Mouse (Mus musculus): ENCODE results near the gene Rps15a. TPM values are rescaled to one million over a fixed set of nuclear protein-coding genes. Genes with fewer than 3 reads are reported as not detected.
A peak's percentile ranks its signal among the peaks of the same experiment; 100 is the strongest.

Rps15a gene
- polyA plus RNA-seq, 1 experiment from 2014 or later, result 524 TPM

DNA sequence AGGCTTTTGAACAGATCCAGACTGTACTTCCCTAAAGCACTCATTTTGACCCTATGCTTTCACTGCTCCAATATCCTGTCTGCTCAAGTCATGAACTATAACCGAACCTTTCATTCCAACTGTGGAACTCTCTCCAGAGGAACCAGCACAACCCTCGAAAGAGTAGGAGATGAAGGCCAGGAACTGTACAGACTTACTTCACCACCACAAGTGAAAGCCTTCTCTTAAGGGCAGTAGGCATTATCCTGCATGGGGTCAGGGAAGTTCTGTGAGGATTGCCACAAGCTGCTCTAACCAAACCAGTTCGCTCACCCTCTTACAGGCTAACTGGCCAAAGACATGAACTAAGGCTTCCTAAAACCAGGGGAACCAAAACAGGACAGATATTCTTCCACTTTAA is 4.9 kb downstream of the Rps15a start:
- no peaks in the 10 kb centered on the region for H3K9me3 ChIP-seq
- H3K4me2 ChIP-seq (replicated peaks), result no peak overlapping the region
- no peak overlapping the region for H3K4me3 ChIP-seq
- no peaks in the 10 kb centered on the region for H3K27me3 ChIP-seq
- no peak for ATAC-seq (replicated peaks)
- peaks cover 76% of the 10 kb centered on the region for H3K36me3 ChIP-seq
- no peak overlapping the region for H3K27ac ChIP-seq (replicated peaks)
- H3K9ac ChIP-seq (replicated peaks), result 0 out of 2 replicates have a peak overlapping the region, but pooled peaks have one; percentile 6
- 86% methylated on average over 3 of the region's 3 CpGs for WGBS
- H3K4me1 ChIP-seq, result peaks cover 53% of the 10 kb centered on the region

DNA sequence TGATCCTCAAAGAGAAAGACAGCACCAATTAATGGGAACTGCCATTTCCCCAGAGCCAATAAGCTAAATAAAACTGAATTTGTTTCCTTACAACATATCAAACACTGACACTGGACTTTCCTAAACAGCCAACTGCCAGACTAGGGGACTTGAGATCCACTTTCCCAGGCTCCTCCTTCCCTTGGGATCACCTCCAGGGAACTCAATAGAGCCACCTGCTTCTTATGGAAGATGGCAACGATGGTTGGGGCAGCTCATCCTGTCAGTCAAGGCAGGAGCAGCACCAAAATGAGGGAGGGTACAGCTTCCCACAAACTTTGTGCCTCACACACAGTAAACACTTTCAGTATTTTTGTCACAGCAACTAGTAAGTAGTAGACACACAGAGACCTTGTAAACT is 8.3 kb downstream of the Rps15a start:
- Histone ChIP-seq H3K9me3 (no peaks in the 10 kb centered on the region), H3K4me2 (replicated peaks) (no peak overlapping the region), H3K4me3 (no peak overlapping the region), H3K27ac (replicated peaks) (no peak overlapping the region), H3K27me3 (no peaks in the 10 kb centered on the region), H3K36me3 (peaks cover 81% of the 10 kb centered on the region), H3K4me1 (peaks cover 27% of the 10 kb centered on the region), H3K9ac (replicated peaks) (no peak overlapping the region)
- ATAC-seq (replicated peaks), result no peak
- WGBS, result 62% methylated on average over 1 of the region's 1 CpGs

DNA sequence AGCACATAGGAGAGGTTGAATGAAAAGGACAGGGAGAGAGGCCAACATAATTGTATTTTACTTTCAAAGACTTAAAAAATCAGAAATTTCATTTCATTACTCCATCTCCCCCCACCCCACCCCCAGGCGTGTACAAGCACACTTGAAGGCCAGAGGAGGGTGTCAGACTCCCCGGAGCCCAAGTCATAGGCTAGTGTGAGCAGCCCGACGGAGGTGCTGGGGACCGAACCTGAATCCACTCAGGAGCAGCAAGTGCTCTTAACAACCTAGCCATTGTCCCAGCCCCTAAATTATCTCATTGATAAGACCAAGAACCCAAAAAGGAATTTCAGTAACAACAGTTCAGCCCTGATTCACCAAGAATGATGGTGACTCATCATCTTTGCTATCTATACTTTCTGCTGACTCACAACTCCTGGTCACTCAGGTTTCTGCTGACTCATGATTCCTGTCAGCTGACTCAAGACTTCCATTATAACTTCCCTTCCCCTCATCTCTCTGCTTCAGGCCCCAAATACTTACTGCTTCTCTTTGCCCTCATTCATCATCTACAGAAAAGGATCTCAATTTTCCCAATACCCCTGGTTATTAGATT is 11.4 kb downstream of the Rps15a start:
- H3K36me3 ChIP-seq, result peaks cover 54% of the 10 kb centered on the region
- no peaks in the 10 kb centered on the region for H3K27me3 ChIP-seq
- no peak overlapping the region for H3K4me3 ChIP-seq
- H3K9ac ChIP-seq (replicated peaks), result no peak overlapping the region
- H3K9me3 ChIP-seq, result no peaks in the 10 kb centered on the region
- no peaks in the 10 kb centered on the region; the same call in 1 of the 2 replicates for H3K4me1 ChIP-seq
- H3K27ac ChIP-seq (replicated peaks), result no peak overlapping the region
- no peak for ATAC-seq (replicated peaks)
- no peak overlapping the region for H3K4me2 ChIP-seq (replicated peaks)
- WGBS, result 82% methylated on average over 5 of the region's 5 CpGs

DNA sequence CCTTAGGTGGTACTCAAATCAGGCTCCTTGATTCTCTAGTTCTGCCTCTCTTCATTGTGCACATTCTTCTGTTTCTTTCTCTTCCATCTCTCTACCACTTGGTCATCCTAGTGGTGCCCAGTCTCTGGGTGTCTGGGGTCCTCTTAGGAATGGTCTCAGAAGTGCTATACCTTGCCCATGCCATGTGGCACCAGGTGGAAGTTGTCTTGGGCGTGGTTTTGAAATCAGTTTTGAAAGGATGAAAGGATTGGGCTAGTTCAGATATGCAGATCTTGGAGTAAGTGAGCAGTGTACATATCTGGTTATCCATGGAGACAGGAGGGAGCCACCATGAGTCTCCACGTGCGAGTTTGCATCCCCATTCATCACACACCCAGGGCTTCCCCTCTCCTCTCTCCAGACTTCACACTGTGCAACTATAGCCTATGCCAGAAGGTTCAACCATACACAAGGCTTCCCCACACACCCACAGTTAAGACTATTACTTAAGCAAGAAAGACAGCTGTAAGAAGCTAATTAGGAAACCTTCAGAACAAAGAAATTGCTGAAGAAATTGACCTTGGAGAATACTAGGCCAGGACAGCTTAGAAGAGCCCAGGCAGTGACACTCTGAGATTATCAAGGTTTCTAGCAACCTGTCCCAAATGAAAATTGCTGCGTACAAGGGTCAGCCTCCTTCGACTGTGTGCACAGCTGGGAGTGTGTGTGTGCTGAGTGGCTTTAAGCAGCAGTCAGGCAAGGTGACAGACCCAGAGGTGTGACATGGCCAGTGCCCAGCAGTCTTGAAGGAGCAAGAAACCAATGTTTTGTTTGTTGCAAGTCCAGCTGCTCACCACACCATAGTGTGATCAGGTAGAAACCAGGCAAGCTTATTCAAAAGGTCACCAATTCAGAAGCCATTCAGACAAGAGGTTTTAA is 12.3 kb downstream of the Rps15a start:
- H3K27me3 ChIP-seq, result no peaks in the 10 kb centered on the region
- H3K4me2 ChIP-seq (replicated peaks), result no peak overlapping the region
- no peak overlapping the region for H3K9ac ChIP-seq (replicated peaks)
- no peaks in the 10 kb centered on the region; the same call in 1 of the 2 replicates for H3K4me1 ChIP-seq
- ATAC-seq (replicated peaks), result peak; percentile 24; the same call in 1 of the 2 replicates
- H3K27ac ChIP-seq (replicated peaks), result no peak overlapping the region
- H3K9me3 ChIP-seq, result no peaks in the 10 kb centered on the region
- 44% methylated on average over 5 of the region's 5 CpGs for WGBS
- no peak overlapping the region for H3K4me3 ChIP-seq
- peaks cover 45% of the 10 kb centered on the region for H3K36me3 ChIP-seq

DNA sequence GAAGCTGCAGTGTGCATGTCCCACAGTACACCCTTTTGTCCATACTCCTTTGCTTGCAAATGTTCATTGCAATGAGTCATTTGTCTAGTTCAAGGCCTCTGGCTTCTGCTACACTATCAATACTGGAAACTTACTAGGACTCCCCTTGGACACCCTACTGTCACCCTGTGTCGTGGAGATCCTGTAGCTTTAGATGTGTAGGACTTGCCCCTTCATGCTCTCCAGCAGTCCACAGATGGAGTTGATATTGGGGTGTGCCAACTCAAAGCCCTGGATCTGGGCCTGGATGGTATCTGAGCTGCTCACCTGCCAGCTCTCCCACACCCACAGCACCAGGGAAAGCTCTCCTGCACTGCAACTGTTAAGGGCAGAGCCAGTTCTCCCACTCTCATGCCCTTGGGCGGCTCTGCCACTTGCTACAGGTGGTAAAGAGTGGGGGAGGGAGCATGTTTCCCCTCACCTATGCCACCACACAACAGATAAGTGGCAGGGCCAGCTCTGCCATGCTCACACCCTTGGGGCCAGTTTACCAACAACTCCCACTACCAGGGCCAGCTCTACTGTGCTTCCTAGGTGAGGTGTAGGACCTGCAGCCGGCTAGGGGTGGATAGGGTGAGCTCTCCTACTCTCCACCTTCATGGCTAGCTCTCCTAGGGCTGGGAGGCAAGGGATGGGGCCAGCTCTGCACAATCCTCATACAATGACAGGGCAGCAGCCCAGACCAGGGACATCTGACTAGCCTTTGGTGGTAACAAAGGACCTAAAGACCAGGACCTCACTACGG is 13.1 kb downstream of the Rps15a start:
- no peaks in the 10 kb centered on the region for H3K27me3 ChIP-seq
- H3K4me2 ChIP-seq (replicated peaks), result no peak overlapping the region
- H3K9ac ChIP-seq (replicated peaks), result no peak overlapping the region
- no peaks in the 10 kb centered on the region for H3K4me1 ChIP-seq
- WGBS, result 43% methylated on average over 4 of the region's 4 CpGs
- no peak overlapping the region for H3K4me3 ChIP-seq
- H3K36me3 ChIP-seq, result peaks cover 37% of the 10 kb centered on the region
- H3K27ac ChIP-seq (replicated peaks), result no peak overlapping the region
- no peaks in the 10 kb centered on the region for H3K9me3 ChIP-seq
- ATAC-seq (replicated peaks), result peak; percentile 49

DNA sequence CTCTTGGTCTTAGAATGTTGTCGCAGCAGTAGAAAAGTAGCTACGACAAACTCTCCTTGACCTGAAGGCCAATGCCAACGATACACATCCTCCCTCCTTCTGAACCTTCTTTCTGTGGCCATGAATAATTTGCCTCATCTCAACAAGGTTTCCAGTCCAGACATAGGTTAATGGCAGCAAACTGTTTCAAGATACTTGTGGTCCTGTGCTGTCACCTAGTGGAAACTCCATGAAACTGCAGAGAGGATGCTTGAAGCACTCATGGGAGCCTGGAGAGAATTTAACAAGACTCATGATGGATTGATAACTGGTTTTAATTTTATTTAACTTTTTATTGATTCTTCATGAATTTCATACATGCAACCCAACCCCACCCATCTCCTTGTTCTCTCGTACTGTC is 13.8 kb downstream of the Rps15a start:
- Histone ChIP-seq H3K4me2 (replicated peaks) (no peak overlapping the region), H3K4me1 (no peaks in the 10 kb centered on the region), H3K36me3 (peaks cover 30% of the 10 kb centered on the region), H3K9me3 (no peaks in the 10 kb centered on the region), H3K4me3 (no peak overlapping the region), H3K27me3 (no peaks in the 10 kb centered on the region), H3K27ac (replicated peaks) (no peak overlapping the region), H3K9ac (replicated peaks) (no peak overlapping the region)
- WGBS, result 40% methylated on average over 4 of the region's 4 CpGs
- peak; percentile 15; the same call in 1 of the 2 replicates for ATAC-seq (replicated peaks)

DNA sequence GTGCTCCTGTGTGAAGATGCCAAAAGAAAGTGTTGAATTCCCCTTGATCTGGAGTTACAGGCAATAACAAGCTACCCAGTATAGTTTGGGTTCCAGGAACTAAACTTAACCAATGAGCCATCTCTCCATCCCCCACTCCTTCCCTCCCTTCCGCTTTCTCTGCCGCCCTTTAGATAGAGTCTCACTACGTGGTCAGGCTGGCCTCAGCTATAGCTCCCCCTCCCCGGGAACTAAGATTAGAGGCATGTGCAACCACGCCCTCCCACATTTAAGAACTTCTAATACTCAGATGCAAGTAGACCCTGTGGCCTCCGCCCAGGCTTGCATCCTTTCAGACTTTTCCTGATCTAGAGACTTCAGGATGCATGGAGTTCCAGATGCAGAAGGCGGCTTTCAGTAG is 18.4 kb downstream of the Rps15a start:
- Histone ChIP-seq H3K36me3 (no peaks in the 10 kb centered on the region), H3K4me1 (no peaks in the 10 kb centered on the region), H3K27ac (replicated peaks) (no peak overlapping the region), H3K4me3 (no peak overlapping the region), H3K27me3 (no peaks in the 10 kb centered on the region), H3K9ac (replicated peaks) (no peak overlapping the region), H3K9me3 (no peaks in the 10 kb centered on the region), H3K4me2 (replicated peaks) (no peak overlapping the region)
- WGBS, result 77% methylated on average over 7 of the region's 7 CpGs
- no peak for ATAC-seq (replicated peaks)

DNA sequence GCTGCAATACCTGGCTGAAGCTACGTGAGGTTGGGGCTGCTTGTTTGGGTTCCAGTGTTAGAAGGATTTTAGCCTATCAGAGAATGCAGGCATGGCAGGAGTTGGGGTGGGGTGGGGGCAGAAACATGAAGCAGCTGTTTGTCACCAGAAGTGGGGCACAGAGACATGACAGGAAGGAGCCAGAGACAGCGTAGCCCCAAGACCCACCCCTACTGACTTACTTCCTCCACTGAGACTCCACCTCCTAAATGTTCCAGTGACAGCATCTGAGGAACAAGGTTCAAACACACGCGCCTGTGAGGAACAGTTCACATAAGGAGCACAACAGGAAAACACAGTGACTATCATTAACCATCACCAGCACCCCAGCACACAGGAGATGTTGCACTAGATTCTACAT is 36.0 kb downstream of the Rps15a start:
- no peak overlapping the region for H3K4me3 ChIP-seq
- no peaks in the 10 kb centered on the region for H3K9me3 ChIP-seq
- no peak overlapping the region for H3K27ac ChIP-seq (replicated peaks)
- H3K9ac ChIP-seq (replicated peaks), result no peak overlapping the region
- no peak overlapping the region for H3K4me2 ChIP-seq (replicated peaks)
- ATAC-seq (replicated peaks), result no peak
- no peaks in the 10 kb centered on the region for H3K4me1 ChIP-seq
- 88% methylated on average over 4 of the region's 4 CpGs for WGBS
- no peaks in the 10 kb centered on the region for H3K27me3 ChIP-seq
- no peaks in the 10 kb centered on the region for H3K36me3 ChIP-seq

DNA sequence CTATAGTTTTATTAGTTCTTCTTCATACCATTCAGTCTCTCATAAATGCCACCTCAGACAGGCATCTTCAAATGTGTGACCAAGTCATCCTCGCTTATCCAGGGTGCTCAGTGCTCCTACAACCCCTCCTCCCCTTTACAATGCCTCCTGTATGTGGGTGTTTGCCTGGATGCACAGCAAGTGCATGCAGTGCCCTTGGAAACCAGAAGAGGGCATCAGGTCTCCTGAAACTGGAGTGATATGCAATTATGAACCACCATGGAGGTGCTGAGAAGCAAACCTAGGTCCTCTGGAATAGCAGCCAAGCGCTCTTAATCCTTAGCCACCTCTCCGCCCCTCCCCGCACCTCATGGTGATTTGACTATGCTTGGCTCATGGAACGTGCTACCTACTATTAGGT is 36.9 kb downstream of the Rps15a start:
- Histone ChIP-seq H3K9me3 (no peaks in the 10 kb centered on the region), H3K9ac (replicated peaks) (no peak overlapping the region), H3K4me1 (no peaks in the 10 kb centered on the region), H3K27ac (replicated peaks) (no peak overlapping the region), H3K27me3 (no peaks in the 10 kb centered on the region), H3K4me3 (no peak overlapping the region), H3K36me3 (no peaks in the 10 kb centered on the region), H3K4me2 (replicated peaks) (no peak overlapping the region)
- WGBS, result 92% methylated on average over 5 of the region's 5 CpGs
- no peak for ATAC-seq (replicated peaks)

DNA sequence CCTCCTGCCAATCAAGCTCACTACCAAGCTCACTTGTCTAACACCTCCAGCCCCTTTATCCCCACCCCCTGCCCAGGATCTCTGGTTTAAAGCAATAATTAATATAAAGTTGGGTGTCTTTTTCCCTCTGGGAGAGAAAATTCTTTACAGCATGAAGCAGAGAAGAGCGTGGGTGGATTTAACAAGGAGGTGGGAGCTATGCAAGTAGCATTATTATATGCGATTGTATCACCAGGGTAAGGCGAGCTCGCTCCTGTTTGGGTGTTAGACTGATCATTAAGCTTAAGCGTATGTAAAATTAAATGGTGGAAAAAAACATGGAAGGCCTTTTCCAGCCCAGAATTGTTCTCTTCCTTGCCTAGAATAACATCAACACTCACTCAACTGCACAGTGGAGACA is 48.7 kb downstream of the Rps15a start:
- ATAC-seq (replicated peaks), result no peak
- Histone ChIP-seq H3K4me2 (replicated peaks) (no peak overlapping the region), H3K36me3 (no peaks in the 10 kb centered on the region), H3K4me3 (no peak overlapping the region), H3K9me3 (no peaks in the 10 kb centered on the region), H3K27ac (replicated peaks) (no peak overlapping the region), H3K27me3 (no peaks in the 10 kb centered on the region), H3K4me1 (no peaks in the 10 kb centered on the region), H3K9ac (replicated peaks) (no peak overlapping the region)
- 91% methylated on average over 5 of the region's 5 CpGs for WGBS

DNA sequence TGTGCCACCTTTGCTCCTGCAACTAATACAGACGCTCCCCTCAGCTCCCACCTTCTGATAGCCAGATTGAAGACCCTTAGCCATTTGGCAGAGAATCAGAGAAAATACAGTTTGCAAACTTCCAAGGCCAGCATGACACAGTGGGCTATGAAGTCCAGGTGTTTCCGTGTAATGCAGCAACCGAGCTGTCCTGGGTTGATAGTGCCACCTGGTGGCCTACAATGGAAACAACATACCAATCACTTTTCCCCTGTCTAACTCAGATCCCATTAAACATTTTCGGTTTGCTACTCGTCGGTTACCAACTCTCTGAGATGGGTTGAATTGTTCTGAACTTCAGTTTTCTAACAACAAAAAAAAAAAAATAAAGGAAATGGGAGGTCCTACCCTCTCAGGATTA is 59.7 kb downstream of the Rps15a start:
- Histone ChIP-seq H3K9me3 (no peaks in the 10 kb centered on the region), H3K4me3 (no peak overlapping the region), H3K27me3 (no peaks in the 10 kb centered on the region), H3K27ac (replicated peaks) (no peak overlapping the region), H3K4me2 (replicated peaks) (no peak overlapping the region), H3K36me3 (no peaks in the 10 kb centered on the region), H3K9ac (replicated peaks) (no peak overlapping the region), H3K4me1 (no peaks in the 10 kb centered on the region)
- 86% methylated on average over 6 of the region's 6 CpGs for WGBS
- ATAC-seq (replicated peaks), result no peak
